Mouse (Mus musculus): ENCODE results near the gene Aasdhppt.

Aasdhppt gene

GRCm38 (mm10) chr9:4309351-4310085 is at the start of gene Aasdhppt, which contains the start of gene Kbtbd3:
Gene Aasdhppt (minus strand): TSS chr9:4309471.
Gene Kbtbd3 (plus strand): TSS chr9:4309833.
- DNase-seq (ENCODE audit: low read depth, low spot score): peak; percentile 100

GRCm38 (mm10) chr9:4353163-4353562 is 43.9 kb upstream of the Aasdhppt start:
- DNase-seq (ENCODE audit: low read depth, low spot score): no peak

GRCm38 (mm10) chr9:4318939-4319721 is 9.9 kb upstream of the Aasdhppt start:
- DNase-seq (ENCODE audit: low read depth, low spot score): no peak

GRCm38 (mm10) chr9:4315746-4316145 is 6.5 kb upstream of the Aasdhppt start:
- DNase-seq (ENCODE audit: low read depth, low spot score): no peak

- no peak for DNase-seq (ENCODE audit: low read depth, low spot score)
Observed at GRCm38 (mm10) chr9:4313946-4314345, 4.7 kb upstream of the Aasdhppt start.

GRCm38 (mm10) chr9:4311162-4311561 is 1.9 kb upstream of the Aasdhppt start:
- peak; percentile 53 for DNase-seq (ENCODE audit: low read depth, low spot score)

GRCm38 (mm10) chr9:4310706-4311105 is 1.4 kb upstream of the Aasdhppt start:
- DNase-seq (ENCODE audit: low read depth, low spot score): peak; percentile 7

- DNase-seq (ENCODE audit: low read depth, low spot score): no peak
Observed at GRCm38 (mm10) chr9:4308628-4309350, 482 bp downstream of the Aasdhppt start.

GRCm38 (mm10) chr9:4304867-4305266 is 4.4 kb downstream of the Aasdhppt start:
- no peak for DNase-seq (ENCODE audit: low read depth, low spot score)

- no peak for DNase-seq (ENCODE audit: low read depth, low spot score)
Observed at GRCm38 (mm10) chr9:4300466-4300865, 8.8 kb downstream of the Aasdhppt start.

GRCm38 (mm10) chr9:4283850-4284249 is 25.4 kb downstream of the Aasdhppt start:
- no peak for DNase-seq (ENCODE audit: low read depth, low spot score)

- no peak for DNase-seq (ENCODE audit: low read depth, low spot score)
Observed at GRCm38 (mm10) chr9:4266881-4267280, 42.4 kb downstream of the Aasdhppt start.

GRCm38 (mm10) chr9:4260746-4261090 is 48.6 kb downstream of the Aasdhppt start:
- no peak for DNase-seq (ENCODE audit: low read depth, low spot score)

GRCm38 (mm10) chr9:4259841-4260745 is 49.2 kb downstream of the Aasdhppt start:
- peak; percentile 71 for DNase-seq (ENCODE audit: low read depth, low spot score)

GRCm38 (mm10) chr9:4259074-4259473 is 50.2 kb downstream of the Aasdhppt start:
- DNase-seq (ENCODE audit: low read depth, low spot score): no peak
